Mouse (Mus musculus) small intestine, adult 2 months (tissue): Measurements from ENCODE around the gene Tmem129.

ENCODE experiments used
- CTCF ChIP-seq: fragments of 200-500 bp; IDR thresholded peaks from 2 replicates; pipeline ENCODE4 v1.5.1; 2012; ENCODE audit warnings: low read depth, mild to moderate bottlenecking, control low read depth, inconsistent platforms, low read length, moderate library complexity, mixed read lengths; ENCODE audit not compliant: insufficient replicate concordance, insufficient read length; ENCODE audit errors: extremely low read depth
- POLR2A ChIP-seq: fragments of 200-500 bp; IDR thresholded peaks from 2 replicates; pipeline ENCODE4 v1.6.1; 2012; ENCODE audit warnings: low read depth, mild to moderate bottlenecking, control low read depth, inconsistent platforms, low read length, moderate library complexity

GRCm38 (mm10) chr5:33689852-33690645 is 31.8 kb upstream of the Tmem129 start:
- no peak for TF ChIP-seq CTCF
- TF ChIP-seq POLR2A: no peak
